Mouse (Mus musculus) fibroblast of lung, adult 2 months (primary cell): ENCODE data around the gene Haus6.
A peak's percentile ranks its signal among the peaks of the same experiment; 100 is the strongest.
"Not testable (repeated sequence)": the region's sequence is repeated elsewhere in the genome, so short reads cannot be mapped to it uniquely, and the experiment has no call there.

Experiments
- DNase-seq: peaks from one replicate; pipeline ENCODE4 v3.0.0-alpha.2; 2011; ENCODE audit warnings: low read depth

Gene Haus6

GRCm38 (mm10) chr4:86611524-86612288 lies at the start of gene Haus6:
Gene Haus6 (minus strand): TSS chr4:86612055.
- DNase-seq = peak; percentile 93

DNA sequence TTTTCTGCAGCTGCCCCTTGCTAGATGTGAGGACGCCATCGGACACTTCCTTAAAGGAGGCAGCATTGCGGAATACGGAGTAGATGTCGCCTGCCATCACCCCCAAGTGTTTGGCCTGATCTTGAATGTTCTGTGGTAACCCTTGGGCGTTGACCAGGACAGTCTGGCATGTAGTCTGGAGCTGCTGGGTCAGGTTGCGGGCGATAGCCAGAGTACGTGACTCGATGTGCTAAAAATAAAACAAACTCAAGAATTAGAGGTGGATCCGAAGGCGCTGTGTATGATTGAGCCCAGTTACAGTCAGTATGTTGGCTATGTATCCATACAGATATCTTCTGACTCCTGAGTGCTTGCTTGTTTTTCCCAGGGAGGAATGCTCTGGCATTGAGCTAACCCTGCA lies 45.3 kb upstream of the Haus6 start:
- no peak for DNase-seq

DNA sequence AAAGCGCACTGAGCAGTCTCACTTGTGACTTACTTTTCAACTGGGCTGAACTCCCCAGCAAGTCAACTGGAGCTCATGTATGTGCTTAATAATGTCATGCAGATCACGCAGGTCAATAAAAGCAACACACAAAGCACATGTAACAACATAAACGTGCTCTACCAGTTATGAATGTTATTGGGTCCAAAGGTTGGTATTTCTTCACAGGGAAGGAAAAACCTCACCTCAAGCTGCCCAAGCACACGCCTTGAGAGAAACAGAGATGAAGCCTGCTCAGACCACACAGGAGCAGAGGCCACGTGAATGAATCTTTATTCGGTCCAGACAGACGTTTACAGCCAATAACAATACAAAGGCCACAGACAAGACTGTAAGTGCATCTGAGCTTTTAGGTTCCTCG lies 44.6 kb upstream of the Haus6 start:
- DNase-seq = not testable (repeated sequence)

DNA sequence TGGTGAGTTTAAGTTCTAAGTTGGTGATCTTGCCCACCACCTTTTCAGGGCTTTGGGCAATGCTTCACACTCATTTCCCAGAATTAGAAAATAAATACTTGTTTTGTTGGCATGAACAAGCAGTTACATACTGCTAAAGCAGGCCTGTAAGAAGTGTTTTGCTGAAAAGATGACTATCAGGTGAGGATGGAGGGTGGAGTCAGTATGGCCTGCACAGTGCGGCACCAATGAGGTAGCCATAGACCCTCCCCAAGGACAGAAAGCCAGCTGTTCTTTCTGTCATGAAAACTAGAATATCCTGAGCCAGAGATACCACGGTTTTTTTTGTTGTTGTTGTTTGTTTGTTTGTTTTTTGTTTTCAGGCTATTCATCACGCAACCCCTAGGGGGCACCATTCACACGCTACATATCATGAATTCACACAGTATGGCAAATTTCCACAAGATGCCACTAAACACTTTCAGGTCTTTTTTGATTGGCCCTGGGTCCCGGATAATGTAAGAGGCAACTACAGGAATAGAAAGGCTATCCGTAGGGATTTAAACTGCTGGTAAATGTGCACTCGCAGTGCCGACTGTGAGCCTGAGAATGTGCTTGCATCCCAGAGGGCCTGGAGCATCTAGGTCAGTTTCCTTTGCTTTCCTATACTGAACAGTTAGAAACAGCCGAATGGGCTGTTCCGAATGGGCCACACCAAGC lies 40.0 kb upstream of the Haus6 start:
- DNase-seq = no peak

DNA sequence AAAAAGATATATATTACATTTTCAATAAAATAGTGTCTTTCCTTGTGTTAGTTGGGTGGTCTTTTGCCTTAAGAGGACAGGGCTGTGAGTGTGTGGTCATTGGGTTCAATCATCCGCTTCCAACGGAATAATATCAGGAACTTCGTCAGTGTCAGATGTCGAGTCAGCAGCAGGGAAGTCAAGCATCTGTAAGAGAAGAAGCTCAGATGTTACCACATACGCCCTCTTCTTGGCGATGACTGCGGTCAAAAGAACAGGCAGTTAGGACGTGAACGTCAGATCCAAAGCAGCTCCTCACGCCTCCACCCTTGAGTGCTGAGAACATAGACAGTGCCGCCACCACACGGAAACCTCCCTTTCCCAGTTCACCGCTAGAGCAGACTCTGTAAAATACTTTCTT lies 36.5 kb upstream of the Haus6 start:
- not testable (repeated sequence) for DNase-seq

DNA sequence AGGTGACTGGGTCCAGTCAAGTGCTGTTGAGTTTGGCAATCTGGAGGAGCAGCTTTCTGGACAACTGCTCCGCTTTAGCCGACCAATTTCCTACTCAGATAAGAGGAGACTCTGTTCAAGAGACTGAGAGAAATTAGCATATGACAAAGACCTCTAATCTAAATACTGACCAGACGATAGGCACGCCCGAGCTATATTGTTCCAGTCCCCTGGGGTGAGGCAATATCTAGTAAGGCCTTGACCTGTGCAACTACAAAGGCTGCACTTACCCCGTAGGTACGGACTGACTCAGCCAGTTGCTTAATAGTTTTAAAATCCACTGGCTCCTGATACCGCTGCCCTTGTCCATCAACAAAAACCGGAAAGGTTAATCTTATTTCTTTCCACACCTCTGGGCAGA lies 25.7 kb upstream of the Haus6 start:
- DNase-seq = not testable (repeated sequence)

DNA sequence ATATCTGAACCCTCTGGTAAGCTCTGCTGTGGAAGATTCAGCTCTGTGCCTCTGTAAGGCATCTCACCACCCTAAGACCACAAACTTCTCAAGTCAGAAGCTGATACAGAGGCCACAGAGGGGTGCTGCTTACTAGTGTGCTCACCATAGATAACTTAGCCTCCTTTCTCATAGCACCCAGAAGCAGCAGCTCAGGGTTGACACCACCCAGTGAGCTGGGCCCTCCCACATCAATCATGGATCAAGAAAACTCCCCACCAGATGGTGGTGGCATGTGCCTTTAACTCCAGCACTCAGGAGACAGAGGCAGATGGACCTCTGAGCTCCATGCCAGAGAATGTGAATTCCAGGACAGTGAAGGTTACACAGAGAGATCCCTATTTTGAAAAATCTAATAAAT lies 23.0 kb upstream of the Haus6 start:
- not testable (repeated sequence) for DNase-seq

DNA sequence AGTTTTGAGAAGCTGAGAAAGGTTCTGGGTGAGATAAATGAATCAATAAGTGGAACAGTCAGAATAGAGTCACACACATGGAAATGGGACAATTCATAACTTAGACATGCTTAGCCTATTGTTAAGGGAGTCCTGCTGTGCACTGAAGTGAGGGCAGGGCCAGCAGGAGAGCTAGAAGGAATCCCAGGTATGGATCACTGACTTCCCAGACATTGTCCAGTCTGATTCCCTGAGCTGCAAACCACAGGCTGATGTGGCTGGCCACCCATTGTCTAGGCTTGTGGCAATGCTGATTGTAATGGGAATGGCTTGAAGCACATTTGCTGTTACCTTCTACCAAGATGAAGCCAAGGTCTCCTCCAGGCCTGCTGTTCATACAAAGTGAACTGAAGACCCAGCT lies 22.5 kb upstream of the Haus6 start:
- not testable (repeated sequence) for DNase-seq

DNA sequence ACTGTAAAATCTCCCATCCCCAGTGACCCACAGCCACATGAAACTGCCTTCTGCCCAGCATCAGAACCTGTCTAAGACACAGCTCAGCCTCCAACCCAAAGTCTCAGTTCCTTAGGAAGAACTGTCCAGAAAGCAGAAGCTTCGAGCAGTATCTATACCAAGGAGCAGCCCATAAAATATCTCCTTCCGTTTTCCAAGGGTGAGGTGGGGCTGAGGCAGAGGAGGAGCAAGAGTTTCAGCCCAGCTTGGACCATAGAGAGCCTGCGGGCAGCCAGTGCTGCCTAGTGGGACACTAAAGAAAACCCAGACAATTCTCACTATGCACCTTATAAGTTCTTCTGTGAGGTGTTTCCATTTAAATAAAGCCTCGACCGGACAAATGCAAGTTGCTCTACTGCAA lies 20.7 kb upstream of the Haus6 start:
- DNase-seq = not testable (repeated sequence)

- no peak for DNase-seq
Observed at GRCm38 (mm10) chr4:86631831-86632230, 20.0 kb upstream of the Haus6 start.

DNA sequence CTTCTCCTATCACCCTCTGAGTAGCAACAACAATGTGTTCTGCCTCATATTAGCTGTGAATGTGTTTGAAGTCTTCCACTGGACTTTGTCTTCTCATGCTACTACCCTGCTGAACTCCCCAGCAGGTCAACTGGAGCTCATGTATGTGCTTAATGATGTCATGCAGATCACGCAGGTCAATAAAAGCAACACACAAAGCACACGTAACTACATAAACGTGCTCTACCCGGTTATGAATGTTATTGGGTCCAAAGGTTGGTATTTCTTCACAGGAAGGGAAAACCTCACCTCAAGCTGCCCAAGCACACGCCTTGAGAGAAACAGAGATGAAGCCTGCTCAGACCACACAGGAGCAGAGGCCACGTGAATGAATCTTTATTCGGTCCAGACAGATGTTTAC lies 14.6 kb upstream of the Haus6 start:
- DNase-seq = not testable (repeated sequence)

- no peak for DNase-seq
Observed at GRCm38 (mm10) chr4:86625463-86625862, 13.6 kb upstream of the Haus6 start.

DNA sequence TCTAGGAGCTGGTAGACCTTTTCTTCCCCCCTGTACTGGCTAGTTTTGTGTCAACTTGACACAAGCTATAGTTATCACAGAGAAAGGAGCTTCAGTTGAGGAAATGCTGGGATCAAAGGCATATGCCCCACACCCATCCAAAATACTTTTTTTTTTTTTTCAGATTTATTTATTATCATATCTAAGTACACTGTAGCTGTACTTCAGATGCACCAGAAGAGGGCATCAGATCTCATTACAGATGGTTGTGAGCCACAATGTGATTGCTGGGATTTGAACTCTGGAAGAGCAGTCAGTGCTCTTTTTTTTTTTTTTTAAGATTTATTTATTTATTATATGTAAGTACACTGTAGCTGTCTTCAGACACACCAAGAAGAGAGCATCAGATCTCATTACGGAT lies 10.7 kb upstream of the Haus6 start:
- DNase-seq = not testable (repeated sequence)

DNA sequence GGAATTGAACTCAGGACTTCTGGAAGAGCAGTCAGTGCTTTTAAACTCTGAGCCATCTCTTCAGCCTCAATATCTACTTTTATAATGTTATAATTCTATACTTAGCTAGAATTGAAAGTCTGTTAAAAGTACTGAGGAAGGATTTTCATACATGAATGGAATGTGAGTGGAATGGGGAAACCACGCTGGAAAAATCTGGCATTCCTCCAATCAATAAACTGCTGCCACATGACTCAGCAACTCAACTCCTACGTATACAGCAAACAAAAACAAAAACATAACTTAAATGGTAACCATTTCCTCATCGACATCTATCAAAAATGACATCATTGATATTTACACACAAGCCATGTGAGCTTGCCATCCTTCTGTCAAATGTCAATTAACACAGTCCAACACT lies 10.3 kb upstream of the Haus6 start:
- DNase-seq = no peak

GRCm38 (mm10) chr4:86620506-86620905 lies 8.7 kb upstream of the Haus6 start:
- peak; percentile 16 for DNase-seq

DNA sequence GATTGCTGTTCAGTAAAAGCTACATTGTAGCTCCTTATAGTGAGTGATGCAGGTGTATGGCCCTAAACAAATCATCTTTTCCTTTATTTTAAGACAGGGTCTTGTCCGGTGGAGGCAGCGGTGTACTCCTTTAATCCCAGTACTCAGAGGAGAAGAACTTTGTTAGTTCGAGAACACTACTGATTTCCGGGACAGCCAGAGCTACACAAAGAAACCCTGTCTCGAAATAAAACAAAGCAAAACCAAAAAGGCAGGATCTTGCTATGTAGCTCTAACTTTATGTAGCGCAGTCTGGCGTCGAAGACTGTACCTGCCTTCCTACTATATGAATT lies 400 bp upstream of the Haus6 start:
- DNase-seq = no peak

- DNase-seq = no peak
Observed at GRCm38 (mm10) chr4:86591304-86591703, 20.6 kb downstream of the Haus6 start.

- DNase-seq = no peak
Observed at GRCm38 (mm10) chr4:86588236-86588635, 23.6 kb downstream of the Haus6 start.

DNA sequence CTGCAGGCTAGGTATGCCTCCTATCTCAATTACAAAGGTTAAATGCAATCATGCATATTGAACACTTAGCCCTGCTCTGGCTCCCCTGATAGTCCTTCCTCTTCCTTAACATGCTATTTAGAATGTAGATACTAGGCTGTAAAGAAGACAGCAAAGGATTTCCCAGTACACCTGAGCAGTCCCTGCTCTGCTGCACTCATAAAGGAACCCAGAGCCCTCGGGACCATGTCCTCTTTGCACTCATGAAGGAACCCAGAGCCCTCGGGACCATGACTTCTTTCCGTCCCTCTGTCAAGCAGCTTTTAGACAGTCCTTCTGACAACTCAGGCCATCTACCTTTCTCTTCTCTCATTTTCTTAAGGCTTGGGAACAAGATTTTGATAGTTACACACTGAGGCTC lies 31.3 kb downstream of the Haus6 start:
- no peak for DNase-seq

GRCm38 (mm10) chr4:86580056-86580455 lies 31.8 kb downstream of the Haus6 start:
- DNase-seq = no peak

GRCm38 (mm10) chr4:86576630-86577225 lies 35.1 kb downstream of the Haus6 start:
- DNase-seq = no peak

GRCm38 (mm10) chr4:86576120-86576541 lies 35.7 kb downstream of the Haus6 start:
- DNase-seq = no peak

GRCm38 (mm10) chr4:86575283-86575983 lies 36.4 kb downstream of the Haus6 start, which contains the start of gene Rraga:
Gene Rraga (plus strand): TSS chr4:86575668.
- DNase-seq = peak; percentile 80
